Mouse (Mus musculus): Measurements from ENCODE around the gene Cd300ld2. TPM values are rescaled to one million over a fixed set of nuclear protein-coding genes. Genes with fewer than 3 reads are reported as not detected.

The Cd300ld2 gene
- total RNA-seq (2023): not detected

GRCm38 (mm10) chr11:115016093-115016492 lies at the start of gene Cd300ld2:
Gene Cd300ld2, minus strand, starts transcription at chr11:115016193.

GRCm38 (mm10) chr11:115062077-115062476 lies 46.1 kb upstream of the Cd300ld2 start, which contains the start of gene Cd300e:
Gene Cd300e, minus strand, starts transcription at chr11:115062177.

GRCm38 (mm10) chr11:115048259-115048658 lies 32.3 kb upstream of the Cd300ld2 start, which contains the start of gene Cd300ld3:
Gene Cd300ld3, minus strand, starts transcription at chr11:115048409.

GRCm38 (mm10) chr11:115037669-115038068 lies 21.7 kb upstream of the Cd300ld2 start, which contains the start of gene Cd300ld5:
Gene Cd300ld5, minus strand, starts transcription at chr11:115037769.

GRCm38 (mm10) chr11:115026912-115027311 lies 10.9 kb upstream of the Cd300ld2 start, which contains the start of gene Cd300ld4:
Gene Cd300ld4, minus strand, starts transcription at chr11:115027012.

GRCm38 (mm10) chr11:115001474-115002040 lies 14.4 kb downstream of the Cd300ld2 start, which contains the start of gene Cd300c2:
Gene Cd300c2, minus strand, starts transcription at chr11:115001880.

GRCm38 (mm10) chr11:114989793-114990192 lies 26.2 kb downstream of the Cd300ld2 start, which contains the start of gene Cd300ld:
Gene Cd300ld, minus strand, starts transcription at chr11:114989922.

GRCm38 (mm10) chr11:114968752-114969207 lies 47.2 kb downstream of the Cd300ld2 start, which contains the start of gene Cd300c:
Gene Cd300c, minus strand, starts transcription at chr11:114969157.

Other genes starting within 250 kb of the Cd300ld2 start
- not detected for gene Btbd17, start 220.2 kb downstream of the Cd300ld2 start, total RNA-seq (2023)
- not detected for gene Gpr142, start 217.3 kb downstream of the Cd300ld2 start, total RNA-seq (2023)
- 0.92 TPM for gene Gprc5c, start 165.0 kb downstream of the Cd300ld2 start, total RNA-seq (2023)
- 2.2 TPM for gene Cd300a, start 126.2 kb downstream of the Cd300ld2 start, total RNA-seq (2023)
- gene Cd300lb, start 81.8 kb downstream of the Cd300ld2 start, total RNA-seq (2023): 0.30 TPM
- gene Cd300c, start 47.0 kb downstream of the Cd300ld2 start, total RNA-seq (2023): not detected
- 1.0 TPM for gene Cd300ld, start 26.3 kb downstream of the Cd300ld2 start, total RNA-seq (2023)
- 1.3 TPM for gene Cd300c2, start 14.3 kb downstream of the Cd300ld2 start, total RNA-seq (2023)
- not detected for gene Cd300ld4, start 10.8 kb upstream of the Cd300ld2 start, total RNA-seq (2023)
- 0.83 TPM for gene Cd300ld5, start 21.6 kb upstream of the Cd300ld2 start, total RNA-seq (2023)
- 0.83 TPM for gene Cd300ld3, start 32.2 kb upstream of the Cd300ld2 start, total RNA-seq (2023)
- 0.83 TPM for gene Cd300e, start 46.0 kb upstream of the Cd300ld2 start, total RNA-seq (2023)
- 37.7 TPM for gene Rab37, start 75.2 kb upstream of the Cd300ld2 start, total RNA-seq (2023)
- 0.65 TPM for gene Cd300lf, start 117.8 kb upstream of the Cd300ld2 start, total RNA-seq (2023)
- gene Slc9a3r1, start 147.1 kb upstream of the Cd300ld2 start, total RNA-seq (2023): 202 TPM
- gene Tmem104, start 171.3 kb upstream of the Cd300ld2 start, total RNA-seq (2023): 11.1 TPM
- gene Nat9, start 171.7 kb upstream of the Cd300ld2 start, total RNA-seq (2023): 7.2 TPM

Data from CD4-positive naive resting alpha-beta T cell, adult 57 days (primary cell).